Mouse (Mus musculus) liver, embryonic 11.5 days (tissue): Measurements from ENCODE around the gene Zfp579. TPM values are rescaled to one million over a fixed set of nuclear protein-coding genes. Genes with fewer than 3 reads are reported as not detected.
"Not testable (repeated sequence)": the region's sequence is repeated elsewhere in the genome, so short reads cannot be mapped to it uniquely, and the experiment has no call there.

ENCODE experiments used
- ATAC-seq: fragments of 200-750 bp; cut with Nextera tagmentation; replicated peaks from 2 replicates; pipeline ENCODE4 v1.8.0; 2017; ENCODE audit warnings: moderate number of reproducible peaks, mild to moderate bottlenecking, moderate TSS enrichment, moderate library complexity; ENCODE audit not compliant: low FRiP score
- DNase-seq: peaks from one replicate; pipeline ENCODE4 v3.0.0-alpha.2; 2017; ENCODE audit warnings: low spot score
- H3K27ac ChIP-seq: fragments of 300-500 bp; sonication (generic); 2 replicates; pipeline ENCODE4 v1.5.1; 2014; ENCODE audit warnings: mild to moderate bottlenecking, low read depth, low read length, control low read depth
- H3K27me3 ChIP-seq: fragments of 300-500 bp; sonication (generic); replicated peaks from 2 replicates; pipeline ENCODE4 v1.6.1; 2014; ENCODE audit warnings: low read length, mixed read lengths; ENCODE audit not compliant: control insufficient read depth, insufficient read depth
- H3K36me3 ChIP-seq: fragments of 300-500 bp; sonication (generic); 2 replicates; pipeline ENCODE4 v1.6.1; 2014; ENCODE audit warnings: mild to moderate bottlenecking, low read length, moderate library complexity, mixed read lengths; ENCODE audit not compliant: control insufficient read depth, insufficient read depth
- H3K4me1 ChIP-seq: fragments of 300-500 bp; sonication (generic); replicated peaks from 2 replicates; pipeline ENCODE4 v1.6.1; 2014; ENCODE audit warnings: low read length, mixed read lengths; ENCODE audit not compliant: control insufficient read depth, insufficient read depth
- H3K4me2 ChIP-seq: fragments of 300-500 bp; sonication (generic); 2 replicates; pipeline ENCODE4 v1.6.1; 2014; ENCODE audit warnings: mild to moderate bottlenecking, control low read depth, moderate library complexity
- H3K4me3 ChIP-seq: fragments of 300-500 bp; sonication (generic); 2 replicates; pipeline ENCODE4 v1.5.1; 2014; ENCODE audit warnings: low read depth, low read length, control low read depth
- H3K9ac ChIP-seq: fragments of 300-500 bp; sonication (generic); 2 replicates; pipeline ENCODE4 v1.6.1; 2014; ENCODE audit warnings: low read depth, low read length, control low read depth
- H3K9me3 ChIP-seq: fragments of 300-500 bp; sonication (generic); 2 replicates; pipeline ENCODE4 v1.6.1; 2016; ENCODE audit warnings: low read length, inconsistent platforms, mixed read lengths; ENCODE audit not compliant: control insufficient read depth
- WGBS: fragments of 180-500 bp; shearing (Covaris S2); extraction: QIAGEN DNeasy Blood & Tissue Kit; methylation state at CpG from one replicate; pipeline ENCODE4 v1.1.7; 2014; 5-methylcytosine and 5-hydroxymethylcytosine counted together
- polyA plus RNA-seq: library from polyadenylated mRNA; unstranded; fragments of >200 nt; fragmentation: Nextera tagmentation; extraction: Ambion mirVana; gene quantifications from 2 replicates; pipeline ENCODE4 v1.2.1, GENCODE M21; 2014

The Zfp579 gene
- polyA plus RNA-seq, 1 experiment from 2014 or later: 16.8 TPM

DNA sequence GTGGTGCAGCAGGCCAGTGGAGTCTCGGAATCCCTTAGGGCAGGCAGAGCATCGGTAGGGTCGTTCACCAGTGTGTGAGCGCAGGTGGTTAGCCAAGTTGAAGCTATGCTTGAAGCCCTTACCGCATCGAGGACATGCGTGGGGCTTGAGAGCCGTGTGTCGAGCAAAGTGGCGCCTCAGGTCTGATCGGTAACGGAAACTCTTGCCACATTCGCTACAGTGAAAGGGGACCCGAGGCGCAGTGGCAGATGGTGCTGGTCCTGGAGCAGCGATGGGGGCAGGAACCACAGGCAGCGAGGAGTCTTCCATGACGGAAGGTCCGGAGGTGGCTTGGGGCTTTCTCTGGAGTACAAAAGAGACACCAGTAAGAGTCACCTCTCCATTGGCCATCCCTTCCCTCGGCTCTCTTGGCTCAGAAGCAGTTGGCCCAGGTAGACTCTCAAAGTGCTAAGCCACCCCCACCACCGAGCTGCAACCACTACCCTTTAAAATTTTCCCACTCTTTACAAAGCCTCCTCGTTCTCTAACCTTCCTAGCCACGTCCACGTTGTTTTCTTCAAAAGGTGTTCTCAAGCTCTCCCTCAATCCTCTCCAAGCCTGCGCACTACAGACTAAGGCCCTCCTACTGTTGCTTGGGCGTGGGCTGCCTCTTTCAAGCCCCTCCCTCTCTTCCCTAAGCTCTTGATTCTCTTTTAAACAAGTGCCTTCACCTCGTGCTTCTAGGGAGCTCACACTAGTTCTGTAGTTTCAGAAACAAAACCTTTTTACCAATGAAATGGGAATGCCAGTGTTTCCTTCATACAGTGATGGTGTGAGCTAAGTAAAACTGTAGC lies 16.9 kb upstream of the Zfp579 start:
- WGBS: 85% methylated on average over 27 of the region's 27 CpGs
- H3K4me1 ChIP-seq: peaks cover 13% of the 10 kb centered on the region
- peaks cover 56% of the 10 kb centered on the region for H3K36me3 ChIP-seq
- H3K9me3 ChIP-seq: peaks cover 2% of the 10 kb centered on the region; the same call in 1 of the 2 replicates
- peak overlapping the region; percentile 35; the same call in 1 of the 2 replicates for H3K9ac ChIP-seq
- no peaks in the 10 kb centered on the region for H3K27me3 ChIP-seq
- peak overlapping the region; percentile 28; the same call in 1 of the 2 replicates for H3K27ac ChIP-seq
- ATAC-seq (no peak), DNase-seq (no peak)
- peak overlapping the region; percentile 75 for H3K4me3 ChIP-seq
- peak overlapping the region; percentile 90 for H3K4me2 ChIP-seq

- no peak overlapping the region for H3K4me2 ChIP-seq
- H3K4me3 ChIP-seq: no peak overlapping the region
- no peak overlapping the region for H3K27ac ChIP-seq
- H3K9me3 ChIP-seq: peaks cover 2% of the 10 kb centered on the region; the same call in 1 of the 2 replicates
- DNase-seq (no peak), ATAC-seq (no peak)
- no peak overlapping the region for H3K9ac ChIP-seq
- H3K4me1 ChIP-seq: peaks cover 3% of the 10 kb centered on the region; the same call in 1 of the 2 replicates
- H3K36me3 ChIP-seq: peaks cover 60% of the 10 kb centered on the region
- WGBS: 97% methylated on average over 26 of the region's 26 CpGs
- H3K27me3 ChIP-seq: no peaks in the 10 kb centered on the region
Measured at GRCm38 (mm10) chr7:5008229-5008628, 12.3 kb upstream of the Zfp579 start.

DNA sequence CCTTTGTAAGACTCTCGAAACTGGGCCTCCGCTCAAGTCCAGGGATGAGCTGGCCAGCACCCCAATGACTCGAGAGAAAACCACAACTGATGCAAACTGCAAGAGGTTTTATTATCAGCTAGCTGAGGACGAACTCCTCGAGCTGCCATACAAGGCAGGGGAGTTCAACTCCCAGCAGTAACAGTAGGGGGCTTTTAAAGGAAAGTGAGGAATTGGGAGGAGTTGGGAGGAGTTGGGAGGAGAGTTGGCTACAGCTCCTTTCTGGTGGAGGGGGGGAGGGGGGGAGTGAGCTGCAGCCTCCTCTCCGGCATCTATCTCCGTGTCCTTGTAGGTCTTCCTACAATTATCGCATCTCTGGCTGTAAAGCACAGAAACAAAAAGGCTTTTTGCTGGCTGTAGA lies 6.9 kb upstream of the Zfp579 start:
- DNase-seq, H3K9me3 ChIP-seq: not testable (repeated sequence)
- 70% methylated on average over 8 of the region's 8 CpGs for WGBS

GRCm38 (mm10) chr7:4999876-5000275 lies 3.9 kb upstream of the Zfp579 start:
- H3K9me3 ChIP-seq: no peaks in the 10 kb centered on the region
- no peak overlapping the region for H3K9ac ChIP-seq
- no peak overlapping the region for H3K4me3 ChIP-seq
- DNase-seq (no peak), ATAC-seq (no peak)
- H3K4me1 ChIP-seq: peaks cover 5% of the 10 kb centered on the region; the same call in 1 of the 2 replicates
- no peak overlapping the region for H3K27ac ChIP-seq
- WGBS: 57% methylated on average over 2 of the region's 2 CpGs
- no peak overlapping the region for H3K4me2 ChIP-seq
- peaks cover 15% of the 10 kb centered on the region for H3K27me3 ChIP-seq
- no peaks in the 10 kb centered on the region for H3K36me3 ChIP-seq

More for the DNA sequence above, 6.9 kb upstream of the Zfp579 start:
- not testable (repeated sequence) for H3K4me1 ChIP-seq, ATAC-seq, H3K27me3 ChIP-seq, H3K4me3 ChIP-seq, H3K27ac ChIP-seq, H3K9ac ChIP-seq, H3K4me2 ChIP-seq
- H3K36me3 ChIP-seq: peaks cover 13% of the 10 kb centered on the region

DNA sequence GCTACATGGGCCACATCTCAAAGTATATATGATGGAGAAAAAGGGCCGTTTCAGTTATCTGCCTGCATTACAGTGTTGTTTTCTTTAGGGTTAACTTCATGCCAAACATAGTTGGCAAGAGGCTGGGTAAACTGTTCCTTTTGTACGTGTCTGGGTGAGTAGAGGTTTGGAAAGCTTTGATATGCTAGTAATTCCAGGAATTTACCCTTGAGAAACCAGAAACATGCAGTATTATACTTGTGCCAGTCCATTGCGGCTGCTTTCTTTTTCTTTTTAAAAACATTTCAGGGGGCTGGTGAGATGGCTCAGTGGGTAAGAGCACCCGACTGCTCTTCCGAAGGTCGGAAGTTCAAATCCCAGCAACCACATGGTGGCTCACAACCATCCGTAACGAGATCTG lies 976 bp upstream of the Zfp579 start:
- WGBS: 63% methylated on average over 6 of the region's 8 CpGs
- H3K9me3 ChIP-seq: no peaks in the 10 kb centered on the region
- peaks cover 5% of the 10 kb centered on the region; the same call in 1 of the 2 replicates for H3K36me3 ChIP-seq
- H3K9ac ChIP-seq: no peak overlapping the region
- H3K4me1 ChIP-seq: peaks cover 5% of the 10 kb centered on the region; the same call in 1 of the 2 replicates
- H3K4me3 ChIP-seq: no peak overlapping the region
- H3K27me3 ChIP-seq: peaks cover 43% of the 10 kb centered on the region
- H3K4me2 ChIP-seq: peak overlapping the region; percentile 65
- ATAC-seq (no peak), DNase-seq (no peak)
- no peak overlapping the region for H3K27ac ChIP-seq

DNA sequence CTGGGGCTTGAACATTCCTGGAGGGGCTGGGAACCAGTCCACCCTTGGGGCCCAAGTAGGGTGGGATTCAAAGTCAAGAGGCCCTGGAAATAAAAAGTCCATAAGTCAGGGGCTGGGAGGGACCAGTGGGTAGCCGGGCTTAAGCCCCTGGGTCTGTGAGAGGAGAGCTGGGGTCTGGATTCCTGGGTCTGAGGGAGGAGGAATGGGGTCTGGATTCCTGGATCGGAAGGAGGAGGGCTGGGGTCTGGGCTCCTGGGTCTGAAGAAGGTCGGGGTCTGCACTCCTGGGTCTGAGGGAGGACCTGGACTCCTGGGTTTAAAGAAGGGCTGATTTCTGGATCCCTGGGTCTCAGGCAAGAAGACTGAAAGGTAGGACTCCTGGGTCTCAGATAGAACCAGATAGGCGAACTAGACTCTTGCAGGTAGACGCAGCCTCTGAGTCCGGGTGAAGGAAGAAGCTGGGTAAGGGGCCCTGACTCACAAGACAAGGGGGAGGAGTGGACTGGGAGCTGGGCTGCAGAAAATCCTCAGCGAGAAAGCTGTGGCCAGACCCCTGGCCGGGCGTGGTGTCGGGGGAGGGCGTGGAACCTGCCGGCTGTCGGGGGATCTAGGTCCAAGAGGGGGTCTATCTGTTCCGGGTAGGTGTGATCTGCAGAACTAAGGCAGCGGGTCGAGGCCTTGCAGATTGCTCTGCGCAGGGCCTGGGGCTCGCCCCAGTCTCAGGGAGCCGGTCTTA lies 523 bp downstream of the Zfp579 start:
- Histone ChIP-seq H3K9me3 (no peaks in the 10 kb centered on the region), H3K4me2 (peak overlapping the region; percentile 65), H3K4me3 (peak overlapping the region; percentile 57), H3K4me1 (peaks cover 5% of the 10 kb centered on the region; the same call in 1 of the 2 replicates), H3K27me3 (peaks cover 46% of the 10 kb centered on the region), H3K27ac (no peak overlapping the region), H3K9ac (peak overlapping the region; percentile 57), H3K36me3 (peaks cover 5% of the 10 kb centered on the region; the same call in 1 of the 2 replicates)
- WGBS: 8% methylated on average over 19 of the region's 19 CpGs
- peak; percentile 22; the same call in 1 of the 2 replicates for ATAC-seq
- no peak for DNase-seq

DNA sequence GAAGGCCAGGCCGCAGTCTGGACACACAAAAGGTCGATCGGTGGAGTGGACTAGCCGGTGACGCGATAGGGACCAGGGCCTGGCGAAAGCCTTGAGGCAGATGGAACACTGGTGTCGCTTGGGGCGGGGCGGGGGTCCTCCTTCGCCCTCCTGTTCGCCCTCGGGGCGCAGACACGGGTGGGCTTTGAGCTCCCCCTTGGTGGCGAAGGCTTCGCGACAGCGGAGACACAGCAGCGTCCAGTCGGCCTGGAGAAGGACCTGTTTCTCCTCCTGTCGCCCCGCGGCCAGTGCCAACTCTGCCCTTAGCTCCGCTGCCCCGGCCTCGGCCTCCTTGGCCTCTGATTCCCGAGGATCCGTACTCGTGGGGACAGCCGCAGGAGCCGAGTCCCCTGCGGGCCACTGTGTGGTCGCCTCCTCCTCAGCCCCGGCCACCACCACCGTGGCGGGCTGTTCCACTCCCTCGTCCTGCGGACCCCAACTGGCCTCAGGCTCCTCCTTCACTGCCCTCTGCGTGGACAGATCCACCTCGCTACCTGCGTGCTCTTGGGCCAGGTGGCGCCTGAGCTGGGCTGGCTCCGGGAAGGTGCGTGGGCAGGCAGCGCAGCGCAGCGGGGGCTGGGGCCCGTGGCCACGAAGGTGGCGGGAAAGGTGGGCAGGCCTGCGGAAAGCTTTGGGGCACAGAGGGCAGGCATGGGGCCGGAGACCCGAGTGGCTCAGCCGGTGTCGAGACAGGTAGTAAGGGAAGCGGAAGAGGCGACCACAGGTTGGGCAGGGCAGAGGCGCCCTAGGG lies 1.8 kb downstream of the Zfp579 start:
- Histone ChIP-seq H3K9ac (no peak overlapping the region), H3K36me3 (peaks cover 5% of the 10 kb centered on the region; the same call in 1 of the 2 replicates), H3K4me2 (peak overlapping the region; percentile 31), H3K4me3 (no peak overlapping the region), H3K27me3 (peaks cover 46% of the 10 kb centered on the region), H3K27ac (no peak overlapping the region), H3K4me1 (peaks cover 5% of the 10 kb centered on the region; the same call in 1 of the 2 replicates), H3K9me3 (no peaks in the 10 kb centered on the region)
- ATAC-seq: no peak
- 40% methylated on average over 59 of the region's 59 CpGs for WGBS
- DNase-seq: no peak
